Mouse (Mus musculus): ENCODE data around the gene Cct7. TPM values are rescaled to one million over a fixed set of nuclear protein-coding genes. Genes with fewer than 3 reads are reported as not detected.
A peak's percentile ranks its signal among the peaks of the same experiment; 100 is the strongest.

Gene Cct7
- total RNA-seq, 2 experiments from 2014 or later: 160 to 172 TPM

DNA sequence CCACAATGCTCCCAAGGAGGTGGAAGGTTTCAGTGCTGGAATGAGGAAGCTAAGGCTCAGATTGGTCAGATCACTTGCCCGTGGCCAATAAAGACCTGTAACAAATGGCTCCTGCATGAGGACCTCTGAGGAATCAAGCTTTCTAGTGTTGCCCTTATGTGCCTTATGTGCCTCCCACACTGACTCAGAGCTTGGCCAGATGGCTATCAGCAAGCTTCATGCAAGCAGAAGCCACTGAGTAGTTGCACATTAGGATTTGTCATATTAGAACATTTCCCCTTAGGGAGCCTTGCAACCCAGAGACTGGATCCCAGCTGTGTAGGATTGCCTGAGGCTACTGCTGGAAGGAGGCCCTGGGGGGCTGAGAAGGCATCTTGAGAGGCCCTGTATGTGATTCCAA is 49.1 kb downstream of the Cct7 start:
- intact Hi-C loops (cut with DNase I): no loop called here
- no peak for DNase-seq

DNA sequence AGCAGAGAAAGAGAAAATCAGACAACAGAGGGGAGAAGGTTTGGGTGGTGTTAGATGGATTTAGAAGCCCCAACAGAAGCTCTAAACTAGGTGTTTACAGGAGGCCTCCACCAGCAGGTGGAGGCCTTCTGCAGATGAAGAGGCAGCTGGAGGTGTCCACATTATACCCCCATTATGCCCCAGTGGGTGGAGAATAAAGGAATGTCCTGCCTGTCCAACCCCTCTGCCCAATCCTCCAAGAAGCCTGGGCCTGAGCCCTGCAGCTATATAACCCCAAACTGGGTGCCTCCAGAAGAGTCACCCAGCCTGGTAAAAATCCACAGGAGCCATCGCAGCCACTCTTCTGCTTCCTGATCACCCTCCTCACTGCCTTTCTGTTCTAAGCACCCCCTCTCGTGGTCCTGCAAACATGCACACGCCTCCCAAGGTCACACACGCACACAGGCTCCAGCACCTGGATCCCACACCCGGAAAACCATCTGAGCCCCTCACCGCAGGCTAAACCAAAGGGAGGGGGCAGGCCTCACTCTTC is 50.3 kb downstream of the Cct7 start:
- intact Hi-C loops (cut with DNase I): no loop called here
- no peak for DNase-seq

DNA sequence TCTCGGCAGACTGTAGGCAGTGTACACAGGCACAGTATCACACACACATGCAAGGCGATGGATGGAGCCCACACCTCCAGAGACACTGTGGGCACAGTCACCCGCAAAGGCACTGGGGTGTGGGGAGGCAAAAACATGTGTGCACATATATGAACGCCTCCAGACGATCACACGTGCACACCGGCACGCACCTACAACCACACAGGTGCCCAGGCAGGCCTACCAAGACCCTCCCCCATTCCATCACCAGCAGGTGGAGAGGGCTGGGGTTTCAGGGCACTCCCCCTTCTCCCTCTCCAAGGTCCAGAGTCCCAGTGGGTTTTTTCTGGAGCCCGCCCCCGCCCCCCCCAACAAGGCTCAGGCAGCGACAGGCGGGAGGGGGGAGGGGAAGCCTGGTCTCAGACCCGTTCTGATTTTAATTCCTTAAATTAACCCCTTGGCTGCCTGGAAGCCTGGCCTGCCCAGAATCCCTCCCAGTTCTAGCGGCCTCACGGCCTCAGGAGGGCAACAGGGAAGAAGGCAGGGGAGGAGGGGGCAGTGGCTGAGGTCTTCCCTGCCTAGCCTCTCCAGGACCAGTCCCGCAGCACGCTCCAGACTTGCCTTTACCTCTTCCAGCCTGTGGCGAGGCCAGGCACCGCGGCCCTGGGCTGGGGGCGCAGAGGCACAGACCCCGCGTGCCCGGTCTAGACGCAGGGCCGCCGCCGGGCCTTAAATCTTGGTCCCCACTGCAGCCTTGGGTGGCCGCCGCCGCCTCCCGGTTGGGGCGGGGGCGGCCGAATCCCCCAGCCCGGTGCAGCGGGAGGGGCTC is 51.0 kb downstream of the Cct7 start:
- DNase-seq: no peak
- intact Hi-C loops (cut with DNase I): no loop called here

DNA sequence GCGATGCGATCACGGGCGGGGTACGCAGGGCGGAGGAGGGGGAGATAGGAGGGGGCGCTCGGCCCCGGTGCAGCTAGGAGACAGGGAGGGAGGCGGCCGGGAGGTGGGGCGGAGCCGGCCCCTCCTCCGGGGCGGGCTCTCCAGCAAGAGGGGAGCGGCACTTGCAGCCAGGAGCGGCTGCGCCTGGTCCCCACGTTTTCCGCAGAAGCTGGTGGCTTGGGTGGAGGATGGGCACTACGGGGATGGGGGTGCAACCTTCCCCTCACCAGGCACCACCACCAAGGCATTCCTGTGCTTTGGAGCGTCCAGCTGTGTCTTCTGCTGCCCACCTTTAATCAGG is 51.6 kb downstream of the Cct7 start, which contains the start of gene Fbxo41:
TSS of gene Fbxo41 (minus strand) at position 84 of the 340 bp plus-strand sequence.
- no peak for DNase-seq
- intact Hi-C loops (cut with DNase I): no loop called here

DNA sequence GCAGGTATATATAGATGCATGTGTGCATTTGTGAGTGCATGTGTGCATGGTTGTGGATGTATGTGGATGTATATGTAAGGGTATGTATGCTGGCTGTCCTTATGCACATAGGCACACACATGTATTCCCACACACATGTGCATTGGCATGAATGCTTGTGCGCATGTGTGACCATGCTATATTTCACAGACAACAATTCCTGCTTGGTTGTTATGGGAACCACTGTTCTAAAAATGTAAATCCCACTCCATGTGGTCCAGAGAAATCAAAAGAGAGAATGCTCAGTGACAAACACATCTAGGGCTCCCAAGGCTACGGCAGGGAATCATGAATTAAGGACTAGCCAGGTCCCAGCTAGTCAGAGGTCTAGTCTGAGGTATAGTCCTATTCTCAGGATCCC is 53.6 kb downstream of the Cct7 start:
- intact Hi-C loops (cut with DNase I): no loop called here
- no peak for DNase-seq

GRCm38 (mm10) chr6:85508602-85509001 is 57.3 kb downstream of the Cct7 start:
- intact Hi-C loops (cut with DNase I): no loop called here
- no peak for DNase-seq

DNA sequence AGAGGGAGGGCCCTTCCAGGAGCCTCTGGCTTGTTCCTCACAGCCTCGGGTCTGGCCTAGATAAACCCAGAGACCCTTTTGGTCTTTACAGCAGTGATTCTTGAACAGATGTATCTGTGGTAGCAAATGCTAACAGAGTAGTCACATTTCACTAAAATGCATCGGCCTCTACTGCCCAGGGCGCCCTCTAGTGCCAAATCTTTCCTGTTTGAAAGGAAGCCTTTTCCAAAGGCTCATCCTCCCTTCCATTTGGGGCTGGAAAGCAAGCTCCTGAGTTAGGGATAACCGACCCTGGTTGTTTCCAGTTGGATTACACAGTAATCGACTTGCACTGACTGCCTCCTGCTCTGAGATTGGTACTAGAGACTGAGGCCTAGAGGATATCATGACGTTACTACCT is 59.2 kb downstream of the Cct7 start:
- peak; percentile 14 to 30 for DNase-seq
- intact Hi-C loops (cut with DNase I): no loop called here

DNA sequence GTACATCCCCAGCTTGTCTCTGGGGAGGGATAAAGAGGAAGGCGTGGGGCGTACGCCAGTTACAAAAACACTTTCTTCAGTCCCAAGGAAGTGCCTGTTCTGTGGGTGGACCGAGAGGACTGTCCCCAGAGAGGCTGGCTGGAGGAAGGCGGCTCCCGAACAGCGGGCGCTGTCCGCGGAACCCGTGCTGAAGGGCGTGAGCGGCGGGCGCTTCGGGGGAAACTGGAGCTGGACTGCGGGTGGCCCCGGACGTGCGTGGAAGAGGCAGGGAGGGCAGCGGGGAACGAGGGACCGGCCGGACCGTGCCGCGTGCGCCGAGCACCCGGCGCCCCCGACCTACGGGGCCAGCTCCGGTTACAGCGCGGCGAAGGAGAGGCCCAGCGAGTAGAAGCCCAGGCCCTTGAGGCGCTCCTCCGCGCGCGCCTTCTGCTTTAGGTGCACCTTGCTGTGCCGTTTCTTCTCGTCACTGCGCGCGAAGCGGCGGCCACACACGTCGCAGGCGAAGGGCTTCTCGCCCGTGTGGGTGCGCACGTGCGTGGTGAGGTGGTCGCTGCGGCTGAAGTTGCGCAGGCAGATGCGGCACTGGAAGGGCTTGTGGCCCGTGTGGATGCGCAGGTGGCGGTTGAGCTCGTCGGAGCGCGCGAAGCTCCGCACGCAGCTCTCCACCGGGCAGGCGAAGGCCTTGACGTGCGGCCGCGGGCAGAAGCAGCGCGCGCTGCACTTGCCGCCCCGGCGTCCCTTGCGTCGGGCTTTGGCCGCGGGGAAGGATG is 60.2 kb downstream of the Cct7 start:
- peak; percentile 71 to 82 for DNase-seq
- intact Hi-C loops (cut with DNase I): no loop called here

- intact Hi-C loops (cut with DNase I): no loop called here
- no peak for DNase-seq
These were observed 60.7 kb downstream of the Cct7 start for GRCm38 (mm10) chr6:85512056-85512440.

DNA sequence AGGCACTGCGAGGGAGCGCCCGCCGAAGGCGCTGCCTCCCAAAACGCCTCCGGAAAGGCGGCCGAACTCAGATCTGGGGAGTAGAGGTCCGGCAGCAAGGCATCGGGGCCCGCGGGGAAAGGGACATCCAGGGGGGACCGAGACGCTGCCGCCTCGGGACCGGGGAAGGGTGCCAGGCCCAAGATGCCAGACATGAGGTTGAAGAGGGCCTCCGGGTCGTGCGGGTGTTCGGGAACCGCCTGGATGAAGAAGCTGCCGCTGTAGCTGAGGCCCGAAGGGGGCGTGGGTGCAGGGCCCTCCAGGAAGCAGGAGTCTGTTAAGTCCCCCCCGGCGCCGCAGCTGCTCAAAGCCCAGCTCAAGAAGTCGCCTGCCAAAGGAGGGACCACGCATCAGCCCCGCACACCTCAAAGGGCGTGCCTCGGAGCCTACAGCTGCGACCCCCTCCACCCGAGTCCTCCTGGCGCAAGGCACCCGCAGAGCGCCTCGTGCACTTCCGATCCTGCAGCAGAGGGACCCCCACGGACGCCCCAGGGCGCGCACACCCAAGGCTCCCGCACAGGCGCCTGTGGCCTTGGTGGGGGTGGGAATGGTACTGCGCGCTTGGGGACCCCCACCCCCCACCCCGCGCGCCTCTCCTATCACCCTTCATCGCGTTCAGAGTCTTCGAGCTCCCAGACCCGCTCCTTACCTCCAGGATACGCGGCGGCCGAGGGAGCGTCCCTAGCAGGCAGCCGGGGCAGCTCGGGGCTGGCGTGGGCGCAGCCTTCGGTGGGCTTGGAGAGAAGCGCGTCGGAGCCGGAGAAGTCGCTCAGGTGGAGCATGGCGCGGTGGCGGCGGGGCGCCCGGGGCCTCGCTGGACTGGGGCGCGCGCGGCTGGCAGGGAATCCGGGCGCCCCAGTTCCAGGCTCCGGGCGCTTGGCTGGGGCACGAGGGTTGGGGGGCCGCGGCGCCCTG is 61.5 kb downstream of the Cct7 start:
- intact Hi-C loops (cut with DNase I): no loop called here

DNA sequence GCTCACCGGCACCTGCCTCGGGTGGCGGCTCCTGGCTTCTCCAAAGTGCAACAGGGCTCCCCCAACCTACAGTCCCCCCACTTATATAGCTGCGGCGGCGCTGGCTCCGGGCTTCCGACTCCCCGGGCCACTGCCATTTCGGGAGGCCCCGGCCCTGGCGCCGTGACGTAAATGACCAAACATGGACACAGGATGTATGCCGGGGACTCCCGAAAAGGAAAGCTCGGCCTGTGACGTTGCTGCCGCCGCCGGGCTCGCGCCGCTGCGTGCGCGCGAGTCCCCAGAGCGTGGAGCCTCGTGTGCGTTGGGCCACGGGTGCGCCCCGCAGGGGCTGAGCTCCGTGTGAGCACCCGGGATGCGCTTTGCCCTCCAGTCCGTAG is 62.2 kb downstream of the Cct7 start, which contains the start of gene Egr4:
TSS of gene Egr4 (minus strand) at position 59 of the 380 bp plus-strand sequence.
- DNase-seq: peak; percentile 13 to 19
- intact Hi-C loops (cut with DNase I): no loop called here

More for the DNA sequence above, 61.5 kb downstream of the Cct7 start:
- DNase-seq: no peak

- intact Hi-C loops (cut with DNase I): no loop called here
- no peak for DNase-seq
These were observed 64.6 kb downstream of the Cct7 start for GRCm38 (mm10) chr6:85515941-85516340.

Other genes with a start within 250 kb of the Cct7 start
- gene Sfxn5, start 118.1 kb upstream of the Cct7 start, total RNA-seq (2021): 1 to 10 TPM; 3.1 to 6.0 TPM
- 10 to 100 TPM; 65.4 to 73.1 TPM for gene Rab11fip5, start 76.9 kb upstream of the Cct7 start, total RNA-seq (2021)
- not detected for gene Noto, start 27.6 kb upstream of the Cct7 start, total RNA-seq (2021)
- gene Smyd5, start 19.5 kb upstream of the Cct7 start, total RNA-seq (2021): 10 to 100 TPM; 11.1 to 12.5 TPM
- gene Pradc1, start 456 bp downstream of the Cct7 start, total RNA-seq (2021): 10 to 100 TPM; 17.9 to 19.4 TPM
- gene Fbxo41, start 51.5 kb downstream of the Cct7 start, total RNA-seq (2021): not detected
- not detected for gene Egr4, start 62.1 kb downstream of the Cct7 start, total RNA-seq (2021)
- gene Alms1, start 136.0 kb downstream of the Cct7 start, total RNA-seq (2021): 1 to 10 TPM; 2.8 to 4.1 TPM